Mouse (Mus musculus): ENCODE data around the gene Eno1. TPM values are rescaled to one million over a fixed set of nuclear protein-coding genes. Genes with fewer than 3 reads are reported as not detected.
"Not testable (repeated sequence)": the region's sequence is repeated elsewhere in the genome, so short reads cannot be mapped to it uniquely, and the experiment has no call there.

Gene Eno1
- polyA plus RNA-seq, 1 experiment from 2014 or later: 1,439 TPM

- no peak overlapping the region for H3K27ac ChIP-seq
- no peak for ATAC-seq (ENCODE audit: insufficient number of reproducible peaks, insufficient read depth, low FRiP score, low TSS enrichment, low read depth)
- H3K27me3 ChIP-seq: no peaks in the 10 kb centered on the region
- 10% methylated on average over 6 of the region's 6 CpGs for WGBS
- H3K4me1 ChIP-seq: peaks cover 38% of the 10 kb centered on the region
- no peaks in the 10 kb centered on the region for H3K9me3 ChIP-seq
- peak overlapping the region; percentile 60; the same call in 1 of the 2 replicates for H3K9ac ChIP-seq
- H3K36me3 ChIP-seq: no peaks in the 10 kb centered on the region
- peak overlapping the region; percentile 99 for H3K4me3 ChIP-seq
- peak overlapping the region; percentile 77 for H3K4me2 ChIP-seq
Observed at GRCm38 (mm10) chr4:150283993-150284392, 47.5 kb downstream of the Eno1 start.

- Histone ChIP-seq H3K36me3 (peaks cover 17% of the 10 kb centered on the region), H3K4me1 (peaks cover 32% of the 10 kb centered on the region), H3K27ac (no peak overlapping the region), H3K27me3 (no peaks in the 10 kb centered on the region), H3K9ac (no peak overlapping the region), H3K9me3 (peaks cover 9% of the 10 kb centered on the region; the same call in 1 of the 2 replicates), H3K4me2 (no peak overlapping the region), H3K4me3 (no peak overlapping the region)
- ATAC-seq (ENCODE audit: insufficient number of reproducible peaks, insufficient read depth, low FRiP score, low TSS enrichment, low read depth): no peak
- WGBS: 80% methylated on average over 8 of the region's 8 CpGs
Observed at GRCm38 (mm10) chr4:150286980-150287379, 50.5 kb downstream of the Eno1 start.

DNA sequence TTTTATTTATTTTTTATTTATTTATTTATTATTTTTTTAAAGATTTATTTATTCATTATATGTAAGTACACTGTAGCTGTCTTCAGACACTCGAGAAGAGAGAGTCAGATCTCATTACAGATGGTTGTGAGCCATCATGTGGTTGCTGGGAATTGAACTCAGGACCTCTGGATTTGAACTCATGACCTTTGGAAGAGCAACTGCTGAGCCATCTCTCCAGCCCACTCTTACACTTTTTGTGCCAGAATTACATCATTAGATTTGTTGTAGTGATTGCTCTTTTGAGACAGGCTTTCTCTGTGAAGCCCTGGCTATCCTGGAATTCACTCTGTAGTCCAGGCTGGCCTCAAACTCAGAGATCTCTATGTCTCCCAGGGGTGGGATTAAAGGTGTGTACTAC, 50.9 kb downstream of the Eno1 start:
- H3K9ac ChIP-seq; ATAC-seq (ENCODE audit: insufficient number of reproducible peaks, insufficient read depth, low FRiP score, low TSS enrichment, low read depth); H3K4me2 ChIP-seq; H3K27ac ChIP-seq; H3K27me3 ChIP-seq; H3K9me3 ChIP-seq; H3K4me3 ChIP-seq: not testable (repeated sequence)
- peaks cover 32% of the 10 kb centered on the region for H3K4me1 ChIP-seq
- 65% methylated on average over 1 of the region's 1 CpGs for WGBS
- peaks cover 20% of the 10 kb centered on the region for H3K36me3 ChIP-seq

DNA sequence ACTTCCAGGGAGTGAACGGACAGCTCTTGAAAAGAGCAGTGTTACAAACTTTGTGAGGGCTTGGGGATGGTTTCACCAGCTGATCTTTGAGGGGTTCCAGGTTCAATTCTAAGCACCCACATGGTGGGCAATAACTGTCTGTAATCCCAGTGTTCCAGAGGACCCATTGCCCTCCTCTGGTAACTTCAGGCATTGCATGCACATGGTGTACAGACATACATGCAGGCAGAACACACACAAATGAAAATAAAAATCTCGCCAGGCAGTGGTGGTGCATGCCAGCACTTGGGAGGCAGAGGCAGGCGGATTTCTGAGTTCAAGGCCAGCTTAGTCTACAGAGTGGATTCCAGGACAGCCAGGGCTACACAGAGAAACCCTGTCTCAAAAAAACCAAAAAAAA, 55.4 kb downstream of the Eno1 start:
- Histone ChIP-seq H3K9ac (no peak overlapping the region), H3K4me3 (no peak overlapping the region), H3K27me3 (no peaks in the 10 kb centered on the region), H3K9me3 (peaks cover 9% of the 10 kb centered on the region; the same call in 1 of the 2 replicates), H3K4me1 (peaks cover 9% of the 10 kb centered on the region), H3K4me2 (no peak overlapping the region), H3K36me3 (peaks cover 28% of the 10 kb centered on the region), H3K27ac (no peak overlapping the region)
- WGBS: 96% methylated on average over 3 of the region's 3 CpGs
- ATAC-seq (ENCODE audit: insufficient number of reproducible peaks, insufficient read depth, low FRiP score, low TSS enrichment, low read depth): no peak

DNA sequence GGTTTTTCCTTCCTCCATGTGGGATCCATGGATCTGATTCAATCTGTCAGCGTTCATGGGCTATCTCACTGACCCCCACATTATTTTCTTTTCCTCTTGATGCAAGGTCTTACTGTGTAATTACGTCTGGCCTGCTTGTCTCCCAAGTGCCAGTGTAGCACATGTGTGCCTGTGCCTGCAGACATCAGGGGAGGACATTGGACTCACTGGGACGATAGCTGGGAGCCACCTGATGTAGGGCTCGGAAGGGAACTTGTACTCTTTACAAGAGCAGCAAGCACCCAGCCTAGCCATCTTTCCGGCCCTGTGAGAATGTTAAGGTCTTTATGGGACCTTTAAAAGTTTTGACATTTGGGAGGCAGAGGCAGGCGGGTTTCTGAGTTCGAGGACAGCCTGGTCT, 58.3 kb downstream of the Eno1 start:
- Histone ChIP-seq H3K4me3 (no peak overlapping the region), H3K4me1 (no peaks in the 10 kb centered on the region), H3K27ac (no peak overlapping the region), H3K9ac (no peak overlapping the region), H3K9me3 (peaks cover 9% of the 10 kb centered on the region; the same call in 1 of the 2 replicates), H3K36me3 (peaks cover 28% of the 10 kb centered on the region), H3K27me3 (no peaks in the 10 kb centered on the region), H3K4me2 (no peak overlapping the region)
- WGBS: 88% methylated on average over 7 of the region's 7 CpGs
- ATAC-seq (ENCODE audit: insufficient number of reproducible peaks, insufficient read depth, low FRiP score, low TSS enrichment, low read depth): no peak

DNA sequence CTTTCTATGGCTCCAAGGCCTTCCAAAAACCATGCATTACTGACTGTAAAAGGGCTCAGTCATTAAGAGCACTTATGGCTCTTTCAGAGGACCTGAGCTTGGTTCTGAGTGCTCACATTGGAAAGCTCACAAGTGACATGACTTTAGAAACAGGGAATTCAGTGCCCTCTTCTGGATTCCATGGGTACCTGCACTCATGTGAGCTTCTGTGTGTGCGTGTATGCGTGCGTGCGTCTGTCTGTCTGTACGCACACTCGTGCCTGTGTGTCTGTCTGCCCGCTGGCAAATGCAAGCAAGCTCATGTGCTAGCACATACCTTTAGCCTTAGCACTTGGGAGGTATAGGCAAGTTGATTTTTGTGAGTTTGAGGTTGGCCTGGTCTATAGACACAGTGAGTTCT, 59.4 kb downstream of the Eno1 start:
- no peaks in the 10 kb centered on the region for H3K4me1 ChIP-seq
- 92% methylated on average over 7 of the region's 7 CpGs for WGBS
- no peak overlapping the region for H3K27ac ChIP-seq
- H3K9ac ChIP-seq: no peak overlapping the region
- no peak for ATAC-seq (ENCODE audit: insufficient number of reproducible peaks, insufficient read depth, low FRiP score, low TSS enrichment, low read depth)
- H3K9me3 ChIP-seq: peaks cover 8% of the 10 kb centered on the region; the same call in 1 of the 2 replicates
- H3K4me3 ChIP-seq: no peak overlapping the region
- no peak overlapping the region for H3K4me2 ChIP-seq
- no peaks in the 10 kb centered on the region for H3K27me3 ChIP-seq
- H3K36me3 ChIP-seq: peaks cover 24% of the 10 kb centered on the region

Other genes with a start within 250 kb of the Eno1 start
- 7.0 and 8.0 TPM in 2 replicates for gene H6pd, start 227.7 kb upstream of the Eno1 start, polyA plus RNA-seq (2015; fragmentation: Nextera tagmentation; extraction: Ambion mirVana)
- 1.3 and 1.5 TPM in 2 replicates for gene Gpr157, start 149.4 kb upstream of the Eno1 start, polyA plus RNA-seq (2015; fragmentation: Nextera tagmentation; extraction: Ambion mirVana)
- gene Slc2a5, start 117.4 kb upstream of the Eno1 start, polyA plus RNA-seq (2015; fragmentation: Nextera tagmentation; extraction: Ambion mirVana): 0.76 and 1.1 TPM in 2 replicates
- gene Slc2a7, start 87.7 kb upstream of the Eno1 start, polyA plus RNA-seq (2015; fragmentation: Nextera tagmentation; extraction: Ambion mirVana): not detected in 2 replicates
- 0.23 TPM in 1 of 2 replicates, not detected in the other for gene Car6, start 35.4 kb upstream of the Eno1 start, polyA plus RNA-seq (2015; fragmentation: Nextera tagmentation; extraction: Ambion mirVana)
- 23.3 and 26.3 TPM in 2 replicates for gene Rere, start 44.9 kb downstream of the Eno1 start, polyA plus RNA-seq (2015; fragmentation: Nextera tagmentation; extraction: Ambion mirVana)